Mouse (Mus musculus): ENCODE results near the gene Tmod3.

GRCm38 (mm10) chr9:75494407-75495005, 65.0 kb downstream of the Tmod3 start:
- no peak for TF ChIP-seq POLR2A (IDR thresholded peaks at IDR 0.05; ENCODE audit: borderline replicate concordance, control insufficient read depth, low read depth, low read length)
- no peak for TF ChIP-seq CTCF (IDR thresholded peaks at IDR 0.05; ENCODE audit: control insufficient read depth, insufficient read depth, low read length)
